Mouse (Mus musculus) limb, embryonic 11.5 days (tissue): ENCODE data around the gene Uba1. TPM values are rescaled to one million over a fixed set of nuclear protein-coding genes. Genes with fewer than 3 reads are reported as not detected.

Experiments
- ATAC-seq: fragments of 200-750 bp; cut with Nextera tagmentation; 2 replicates; pipeline ENCODE4 v1.8.0; 2017; ENCODE audit warnings: low read depth; ENCODE audit not compliant: insufficient number of reproducible peaks, low FRiP score, low TSS enrichment
- DNase-seq: peaks from one replicate; pipeline ENCODE4 v3.0.0-alpha.2; 2015; ENCODE audit warnings: low spot score
- H3K27ac ChIP-seq: fragments of 300-500 bp; sonication (generic); replicated peaks from 2 replicates; pipeline ENCODE4 v1.5.1; 2014; ENCODE audit warnings: low read depth, mild to moderate bottlenecking, low read length
- H3K27me3 ChIP-seq: fragments of 300-500 bp; sonication (generic); 2 replicates; pipeline ENCODE4 v1.6.1; 2014; ENCODE audit warnings: mild to moderate bottlenecking, low read length, mixed read lengths; ENCODE audit not compliant: control insufficient read depth, insufficient read depth
- H3K36me3 ChIP-seq: fragments of 300-500 bp; sonication (generic); 2 replicates; pipeline ENCODE4 v1.6.1; 2014; ENCODE audit warnings: mild to moderate bottlenecking, low read length, moderate library complexity, mixed read lengths; ENCODE audit not compliant: control insufficient read depth, insufficient read depth
- H3K4me1 ChIP-seq: fragments of 300-500 bp; sonication (generic); 2 replicates; pipeline ENCODE4 v1.6.1; 2014; ENCODE audit warnings: low read length, mixed read lengths; ENCODE audit not compliant: control insufficient read depth, insufficient read depth
- H3K4me2 ChIP-seq: fragments of 300-500 bp; sonication (generic); 2 replicates; pipeline ENCODE4 v1.6.1; 2014; ENCODE audit warnings: low read depth, mild to moderate bottlenecking, moderate library complexity; ENCODE audit not compliant: severe bottlenecking
- H3K4me3 ChIP-seq: fragments of 300-500 bp; sonication (generic); 2 replicates; pipeline ENCODE4 v1.5.1; 2014; ENCODE audit warnings: low read depth, low read length
- H3K9ac ChIP-seq: fragments of 300-500 bp; sonication (generic); 2 replicates; pipeline ENCODE4 v1.6.1; 2014; ENCODE audit warnings: mild to moderate bottlenecking, low read length
- H3K9me3 ChIP-seq: fragments of 300-500 bp; sonication (generic); 2 replicates; pipeline ENCODE4 v1.6.1; 2016; ENCODE audit warnings: low read length; ENCODE audit not compliant: control insufficient read depth
- WGBS: fragments of 180-500 bp; shearing (Covaris S2); extraction: QIAGEN DNeasy Blood & Tissue Kit; methylation state at CpG from one replicate; pipeline ENCODE4 v1.1.7; 2014; 5-methylcytosine and 5-hydroxymethylcytosine counted together
- polyA plus RNA-seq: library from polyadenylated mRNA; unstranded; fragments of >200 nt; fragmentation: Nextera tagmentation; extraction: Ambion mirVana; gene quantifications from 2 replicates; pipeline ENCODE4 v1.2.1, GENCODE M21; 2014

Uba1 gene
- 206 and 218 TPM in 2 replicates for polyA plus RNA-seq

- DNase-seq (peak; percentile 82), ATAC-seq (peak; percentile 90)
- Histone ChIP-seq H3K4me2 (peak within 1 kb of the TSS; percentile 61), H3K36me3 (no peaks in the 10 kb centered on the region), H3K27ac (no peak within 1 kb of the TSS; the same call in 1 of the 2 replicates), H3K4me3 (peak within 1 kb of the TSS; percentile 45), H3K4me1 (no peaks in the 10 kb centered on the region), H3K9ac (0 out of 2 replicates have a peak within 1 kb of the TSS, but pooled peaks have one; percentile 37), H3K27me3 (no peaks in the 10 kb centered on the region), H3K9me3 (no peaks in the 10 kb centered on the region; the same call in 1 of the 2 replicates)
- WGBS = 13% methylated on average over 27 of the region's 27 CpGs
Observed at GRCm38 (mm10) chrX:20658026-20658652, at the start of gene Uba1. Gene Uba1, plus strand, starts transcription at chrX:20658326.

- ATAC-seq (no peak), DNase-seq (no peak)
- Histone ChIP-seq H3K4me2 (no peak overlapping the region), H3K4me3 (no peak overlapping the region), H3K9me3 (no peaks in the 10 kb centered on the region), H3K4me1 (no peaks in the 10 kb centered on the region), H3K36me3 (no peaks in the 10 kb centered on the region), H3K27ac (no peak overlapping the region), H3K9ac (no peak overlapping the region), H3K27me3 (no peaks in the 10 kb centered on the region)
- WGBS = 94% methylated on average over 4 of the region's 4 CpGs
Observed at GRCm38 (mm10) chrX:20608500-20608899, 49.6 kb upstream of the Uba1 start.

- no peak; the same call in 1 of the 2 replicates for ATAC-seq
Observed at GRCm38 (mm10) chrX:20616861-20617175, 41.3 kb upstream of the Uba1 start.

GRCm38 (mm10) chrX:20617176-20617902, 40.8 kb upstream of the Uba1 start, which contains the start of the genes Rbm10 and Ndufb11:
Gene Rbm10, plus strand, starts transcription at chrX:20617503.
Gene Ndufb11, minus strand, starts transcription at chrX:20617619.
- H3K27ac ChIP-seq = peak within 1 kb of the TSS; percentile 58; the same call in 1 of the 2 replicates
- 12% methylated on average over 47 of the region's 49 CpGs for whole genome bisulfite sequencing
- H3K9ac ChIP-seq = peak within 1 kb of the TSS; percentile 67
- no peaks in the 10 kb centered on the region for H3K9me3 ChIP-seq
- peak within 1 kb of the TSS; percentile 57 for H3K4me2 ChIP-seq
- no peaks in the 10 kb centered on the region for H3K27me3 ChIP-seq
- ATAC-seq (peak; percentile 96), DNase-seq (peak; percentile 79)
- H3K4me1 ChIP-seq = 0 out of 2 replicates have a peak, but pooled peaks cover 3% of the 10 kb centered on the region
- peak within 1 kb of the TSS; percentile 53 for H3K4me3 ChIP-seq
- H3K36me3 ChIP-seq = no peaks in the 10 kb centered on the region

More at GRCm38 (mm10) chrX:20616861-20617175, 41.3 kb upstream of the Uba1 start:
- H3K9ac ChIP-seq = peak overlapping the region; percentile 17
- no peaks in the 10 kb centered on the region for H3K9me3 ChIP-seq
- H3K36me3 ChIP-seq = no peaks in the 10 kb centered on the region
- H3K4me3 ChIP-seq = peak overlapping the region; percentile 53
- H3K4me1 ChIP-seq = 0 out of 2 replicates have a peak, but pooled peaks cover 3% of the 10 kb centered on the region
- H3K4me2 ChIP-seq = peak overlapping the region; percentile 42; the same call in 1 of the 2 replicates
- peak overlapping the region; percentile 58; the same call in 1 of the 2 replicates for H3K27ac ChIP-seq
- H3K27me3 ChIP-seq = no peaks in the 10 kb centered on the region
- no peak for DNase-seq
- WGBS = 13% methylated on average over 17 of the region's 17 CpGs

DNA sequence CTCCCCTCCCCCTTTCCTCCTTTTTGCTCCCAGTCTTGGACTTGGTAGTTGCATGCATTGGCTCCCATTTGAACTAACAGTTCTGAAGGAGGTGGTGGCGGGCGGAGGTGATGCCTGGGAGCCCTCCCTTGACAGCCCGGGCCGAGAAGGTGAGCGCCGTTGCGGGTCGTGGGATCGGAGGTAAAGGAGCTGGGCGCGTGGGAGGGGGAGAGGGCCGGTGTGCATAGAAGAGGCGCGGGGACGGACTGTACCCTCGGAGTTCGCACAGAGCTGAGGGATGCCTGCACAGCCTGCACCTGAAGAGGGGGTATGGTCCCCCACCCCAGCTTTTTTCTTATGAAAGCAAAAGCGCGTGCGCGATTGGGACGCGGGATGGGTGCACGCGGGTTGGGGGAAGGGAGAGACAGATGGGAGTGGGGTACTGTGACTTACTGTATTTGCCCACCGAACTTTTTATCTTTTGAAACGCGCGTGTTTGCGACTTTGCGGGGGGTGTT, 40.2 kb upstream of the Uba1 start:
- peak overlapping the region; percentile 53 for H3K4me3 ChIP-seq
- DNase-seq (peak; percentile 54), ATAC-seq (peak; percentile 68)
- no peaks in the 10 kb centered on the region for H3K36me3 ChIP-seq
- H3K27me3 ChIP-seq = no peaks in the 10 kb centered on the region
- H3K9me3 ChIP-seq = no peaks in the 10 kb centered on the region
- peak overlapping the region; percentile 57 for H3K4me2 ChIP-seq
- 19% methylated on average over 31 of the region's 31 CpGs for WGBS
- H3K4me1 ChIP-seq = 0 out of 2 replicates have a peak, but pooled peaks cover 3% of the 10 kb centered on the region
- 0 out of 2 replicates have a peak overlapping the region, but pooled peaks have one; percentile 56 for H3K27ac ChIP-seq
- peak overlapping the region; percentile 67 for H3K9ac ChIP-seq

DNA sequence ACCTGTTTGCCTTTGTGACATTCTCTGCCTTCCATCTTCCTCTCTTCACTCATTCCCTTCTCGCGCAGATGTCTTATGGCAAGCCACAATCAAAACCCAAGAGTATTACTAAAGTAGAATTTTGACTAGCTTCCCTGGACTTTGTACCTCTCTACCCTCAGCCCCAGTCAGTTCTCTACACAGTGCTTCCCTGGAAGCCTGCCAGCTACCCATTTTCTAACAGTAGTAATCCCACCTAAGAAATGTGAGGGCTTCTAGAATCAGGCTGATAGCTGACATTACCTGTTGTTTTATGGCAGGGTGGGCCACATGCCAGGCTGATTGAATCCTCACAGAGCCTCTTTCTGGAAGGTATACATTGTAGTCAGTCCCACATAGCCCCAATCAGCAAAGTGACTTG, 20.0 kb upstream of the Uba1 start:
- Histone ChIP-seq H3K36me3 (peaks cover 8% of the 10 kb centered on the region; the same call in 1 of the 2 replicates), H3K9me3 (no peaks in the 10 kb centered on the region), H3K4me2 (no peak overlapping the region), H3K27me3 (no peaks in the 10 kb centered on the region), H3K27ac (no peak overlapping the region), H3K4me1 (no peaks in the 10 kb centered on the region), H3K4me3 (no peak overlapping the region), H3K9ac (no peak overlapping the region)
- no peak for DNase-seq
- WGBS = 100% methylated on average over 2 of the region's 2 CpGs
- no peak for ATAC-seq

DNA sequence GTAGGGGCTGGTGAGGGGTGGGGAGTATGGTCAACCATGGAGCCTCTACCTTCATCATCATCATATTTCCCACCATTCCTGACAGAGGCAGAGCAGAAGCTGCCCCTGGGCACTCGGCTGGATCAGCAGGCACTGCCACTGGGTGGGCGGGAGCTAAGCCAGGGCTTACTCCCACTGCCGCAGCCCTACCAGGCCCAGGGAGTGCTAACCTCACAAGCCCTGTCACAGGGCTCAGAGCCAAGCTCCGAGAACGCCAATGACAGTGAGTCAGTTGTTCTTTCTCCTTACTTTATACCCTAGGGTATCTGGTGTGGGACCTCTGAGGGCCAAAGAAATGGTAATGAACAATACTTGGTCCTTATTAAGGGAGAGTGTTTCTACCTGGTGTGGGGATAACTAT, 13.3 kb upstream of the Uba1 start:
- H3K9me3 ChIP-seq = no peaks in the 10 kb centered on the region
- no peak overlapping the region for H3K27ac ChIP-seq
- no peak overlapping the region for H3K4me2 ChIP-seq
- no peak overlapping the region for H3K9ac ChIP-seq
- 80% methylated on average over 5 of the region's 5 CpGs for WGBS
- H3K27me3 ChIP-seq = no peaks in the 10 kb centered on the region
- H3K4me3 ChIP-seq = no peak overlapping the region
- H3K36me3 ChIP-seq = peaks cover 2% of the 10 kb centered on the region; the same call in 1 of the 2 replicates
- no peak for DNase-seq
- H3K4me1 ChIP-seq = no peaks in the 10 kb centered on the region
- ATAC-seq = no peak

DNA sequence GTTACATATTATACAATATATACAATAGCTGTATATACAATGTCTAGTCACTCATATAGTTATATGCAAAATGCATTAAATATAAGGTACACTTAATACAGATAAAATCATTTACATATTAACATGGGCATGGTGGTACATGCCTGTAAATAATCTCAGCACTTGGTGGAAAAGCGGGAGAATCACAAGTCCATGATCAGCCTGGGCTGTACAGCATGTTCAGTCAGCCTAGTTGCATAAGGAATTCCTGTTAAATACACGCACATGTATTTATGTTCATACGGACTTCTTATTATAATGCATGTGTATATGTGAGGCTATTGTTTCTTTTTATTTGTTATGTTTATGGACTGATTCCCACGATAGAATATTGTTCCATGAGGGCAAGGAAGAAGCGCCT, 533 bp upstream of the Uba1 start:
- no peak for DNase-seq
- no peak for ATAC-seq
- H3K36me3 ChIP-seq = no peaks in the 10 kb centered on the region
- H3K27me3 ChIP-seq = no peaks in the 10 kb centered on the region
- WGBS = 35% methylated on average over 5 of the region's 5 CpGs
- no peak overlapping the region for H3K9ac ChIP-seq
- no peak overlapping the region for H3K27ac ChIP-seq
- no peaks in the 10 kb centered on the region for H3K9me3 ChIP-seq
- H3K4me1 ChIP-seq = no peaks in the 10 kb centered on the region
- peak overlapping the region; percentile 61 for H3K4me2 ChIP-seq
- peak overlapping the region; percentile 45; the same call in 1 of the 2 replicates for H3K4me3 ChIP-seq
